Mouse (Mus musculus) thymus, adult 2 months (tissue): ENCODE results near the gene Gm49318. TPM values are rescaled to one million over a fixed set of nuclear protein-coding genes. Genes with fewer than 3 reads are reported as not detected.

Source experiments
- DNase-seq: peaks from one replicate; pipeline ENCODE4 v3.0.0; 2021
- H3K27ac ChIP-seq: fragments of 200-500 bp; 2 replicates; pipeline ENCODE4 v1.5.1; 2012; ENCODE audit warnings: low read length, control low read depth; ENCODE audit not compliant: control insufficient read depth, insufficient read depth
- H3K27me3 ChIP-seq: fragments of 200-500 bp; 2 replicates; pipeline ENCODE4 v1.6.1; 2012; ENCODE audit warnings: mild to moderate bottlenecking, low read length, moderate library complexity, mixed read lengths; ENCODE audit not compliant: control insufficient read depth, insufficient read depth
- H3K36me3 ChIP-seq: fragments of 200-500 bp; 2 replicates; pipeline ENCODE4 v1.6.1; 2012; ENCODE audit warnings: mild to moderate bottlenecking, low read length, moderate library complexity; ENCODE audit not compliant: control insufficient read depth, insufficient read depth
- H3K4me1 ChIP-seq: fragments of 200-500 bp; replicated peaks from 2 replicates; pipeline ENCODE4 v1.6.1; 2012; ENCODE audit warnings: low read length; ENCODE audit not compliant: control insufficient read depth, insufficient read depth
- H3K4me3 ChIP-seq: fragments of 200-500 bp; 2 replicates; pipeline ENCODE4 v1.5.1; 2012; ENCODE audit warnings: mild to moderate bottlenecking, low read length, control low read depth, moderate library complexity; ENCODE audit not compliant: control insufficient read depth, insufficient read depth
- CTCF ChIP-seq: fragments of 200-500 bp; IDR thresholded peaks from 2 replicates; pipeline ENCODE4 v1.5.1; 2012; ENCODE audit warnings: mild to moderate bottlenecking, control low read depth, low read length, moderate library complexity, borderline replicate concordance; ENCODE audit not compliant: control insufficient read depth, poor library complexity, insufficient read depth; ENCODE audit errors: extremely low read depth
- POLR2A ChIP-seq: fragments of 200-500 bp; IDR thresholded peaks from 2 replicates; pipeline ENCODE4 v1.6.1; 2012; ENCODE audit warnings: mild to moderate bottlenecking, low read length, control low read depth, moderate library complexity; ENCODE audit not compliant: control insufficient read depth, poor library complexity, insufficient read depth; ENCODE audit errors: extremely low read depth
- WGBS: fragments of 180-500 bp; shearing (Covaris S2); methylation state at CpG from one replicate; pipeline ENCODE4 v1.1.7; 2018; 5-methylcytosine and 5-hydroxymethylcytosine counted together
- polyA plus RNA-seq: library from polyadenylated mRNA; depleted of rRNA; stranded (reverse); fragments of >200 nt; gene quantifications from 2 replicates; pipeline ENCODE4 v1.2.3, GENCODE M21; 2012

The Gm49318 gene
- polyA plus RNA-seq, 1 experiment: not detected

DNA sequence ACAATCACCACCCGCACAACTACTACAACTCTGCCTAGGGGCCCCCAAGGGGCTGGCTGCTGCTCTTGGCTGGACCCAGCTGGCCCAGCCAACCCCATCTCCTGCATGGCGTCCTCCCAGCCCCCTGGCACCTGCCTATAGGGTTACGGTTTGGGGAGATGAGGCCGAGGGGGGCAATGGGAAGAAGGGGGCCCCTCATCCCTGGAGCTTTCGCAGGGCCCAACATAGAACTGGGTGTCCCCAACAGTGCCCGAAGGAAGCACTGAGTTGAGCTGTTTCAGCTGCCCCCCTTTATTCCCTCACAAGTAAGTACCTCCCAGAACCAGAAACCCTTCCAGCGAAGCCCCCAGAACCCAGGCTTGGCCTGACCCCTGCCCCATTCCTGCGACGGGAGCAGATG is 37.1 kb upstream of the Gm49318 start:
- Histone ChIP-seq H3K4me1 (no peaks in the 10 kb centered on the region), H3K36me3 (peaks cover 31% of the 10 kb centered on the region), H3K27me3 (no peaks in the 10 kb centered on the region), H3K4me3 (no peak overlapping the region), H3K27ac (no peak overlapping the region)
- no peak for DNase-seq
- TF ChIP-seq POLR2A (no peak), CTCF (no peak)
- 93% methylated on average over 9 of the region's 9 CpGs for WGBS

DNA sequence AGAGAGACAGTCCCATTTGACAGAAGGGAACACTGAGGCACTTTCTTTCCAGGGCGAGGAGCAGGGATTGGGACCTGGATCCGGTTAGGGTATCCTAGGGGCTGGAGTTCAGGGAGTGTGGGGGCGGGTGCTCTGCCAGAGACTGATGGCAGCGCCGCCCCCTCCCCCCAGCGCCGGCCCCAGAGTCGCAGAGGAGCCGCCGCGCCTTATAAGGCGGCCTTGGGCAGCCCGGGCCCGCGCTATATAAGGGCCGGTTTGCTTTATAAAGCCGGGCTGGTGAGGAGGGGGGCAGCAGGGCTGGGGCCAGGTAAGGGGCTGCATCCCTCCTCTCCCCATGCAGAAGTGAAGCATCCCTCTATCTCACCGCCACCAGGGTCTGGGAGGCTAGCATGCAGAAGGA is 28.9 kb upstream of the Gm49318 start:
- 20% methylated on average over 18 of the region's 18 CpGs for WGBS
- H3K4me1 ChIP-seq: peaks cover 3% of the 10 kb centered on the region; the same call in 1 of the 2 replicates
- H3K4me3 ChIP-seq: no peak overlapping the region
- no peak overlapping the region for H3K27ac ChIP-seq
- no peak for DNase-seq
- no peaks in the 10 kb centered on the region for H3K36me3 ChIP-seq
- no peaks in the 10 kb centered on the region; the same call in 1 of the 2 replicates for H3K27me3 ChIP-seq
- TF ChIP-seq CTCF (no peak), POLR2A (no peak)

DNA sequence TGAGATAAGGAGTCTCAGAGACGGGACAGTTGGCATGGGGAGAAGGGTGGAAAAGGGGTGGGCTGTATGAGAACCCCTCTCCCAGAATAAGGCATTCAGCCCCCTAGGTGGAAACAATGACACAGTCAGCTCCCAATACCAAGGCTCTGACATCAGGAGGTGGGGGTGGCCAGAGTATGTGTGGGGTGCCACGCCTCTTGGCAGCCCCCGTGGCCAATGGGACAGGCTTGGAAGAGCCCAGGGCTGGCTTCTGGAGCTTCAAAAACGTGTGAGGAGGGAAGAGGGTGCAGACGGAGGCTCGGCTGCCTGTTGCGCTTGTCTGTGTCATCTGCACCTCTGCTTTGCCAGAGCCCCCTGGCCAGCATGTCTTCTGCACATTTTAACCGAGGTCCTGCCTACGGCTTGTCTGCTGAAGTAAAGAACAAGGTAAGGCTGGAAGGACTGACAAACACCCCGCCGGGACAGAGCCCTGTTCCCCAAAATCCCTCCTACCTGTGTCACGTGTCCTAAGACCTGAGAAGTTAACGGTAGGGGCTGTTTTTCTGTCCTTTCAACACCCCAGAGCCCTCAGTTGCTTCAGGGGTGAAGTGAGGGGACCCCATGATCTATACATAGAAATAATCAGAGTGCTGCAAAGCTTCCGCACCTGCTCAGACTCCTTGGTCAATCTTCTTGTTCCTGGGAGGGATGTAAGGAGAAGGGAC is 28.1 kb upstream of the Gm49318 start, which contains the start of gene Cnn1:
Gene Cnn1, plus strand, starts transcription at position 224 of the 704 bp plus-strand sequence.
- TF ChIP-seq CTCF (no peak), POLR2A (no peak)
- H3K4me3 ChIP-seq: no peak within 1 kb of the TSS
- no peaks in the 10 kb centered on the region; the same call in 1 of the 2 replicates for H3K27me3 ChIP-seq
- peaks cover 3% of the 10 kb centered on the region; the same call in 1 of the 2 replicates for H3K4me1 ChIP-seq
- no peaks in the 10 kb centered on the region for H3K36me3 ChIP-seq
- H3K27ac ChIP-seq: no peak within 1 kb of the TSS
- WGBS: 23% methylated on average over 14 of the region's 14 CpGs
- no peak for DNase-seq

DNA sequence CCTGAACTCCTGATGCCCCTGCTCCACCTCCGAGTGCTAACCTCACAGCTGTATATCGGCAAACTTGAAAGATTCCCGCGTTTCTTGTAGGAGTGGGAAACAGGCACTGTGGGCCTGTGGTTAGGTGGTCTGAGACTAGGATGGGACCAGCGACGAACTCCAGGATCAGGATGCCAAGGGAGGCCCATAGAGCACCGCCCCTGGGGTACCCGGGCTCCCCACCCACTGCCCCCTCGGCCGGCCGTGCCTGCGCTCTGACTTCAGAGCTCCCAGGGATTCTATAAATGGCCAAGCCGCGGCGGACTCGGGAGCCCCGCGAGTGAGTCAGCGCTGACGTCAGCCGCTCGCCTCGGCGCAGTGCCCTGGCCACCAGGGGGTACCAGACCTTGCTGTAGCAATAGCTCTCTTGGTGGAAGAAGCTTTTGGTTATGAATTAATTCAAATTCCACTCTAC is 24.8 kb upstream of the Gm49318 start:
- no peaks in the 10 kb centered on the region for H3K36me3 ChIP-seq
- H3K27me3 ChIP-seq: no peaks in the 10 kb centered on the region; the same call in 1 of the 2 replicates
- no peak overlapping the region for H3K27ac ChIP-seq
- TF ChIP-seq CTCF: peak; percentile 87; the same call in 1 of the 2 replicates
- no peak for TF ChIP-seq POLR2A
- 1% methylated on average over 24 of the region's 24 CpGs for WGBS
- peaks cover 3% of the 10 kb centered on the region; the same call in 1 of the 2 replicates for H3K4me1 ChIP-seq
- peak; percentile 81 for DNase-seq
- H3K4me3 ChIP-seq: no peak overlapping the region

DNA sequence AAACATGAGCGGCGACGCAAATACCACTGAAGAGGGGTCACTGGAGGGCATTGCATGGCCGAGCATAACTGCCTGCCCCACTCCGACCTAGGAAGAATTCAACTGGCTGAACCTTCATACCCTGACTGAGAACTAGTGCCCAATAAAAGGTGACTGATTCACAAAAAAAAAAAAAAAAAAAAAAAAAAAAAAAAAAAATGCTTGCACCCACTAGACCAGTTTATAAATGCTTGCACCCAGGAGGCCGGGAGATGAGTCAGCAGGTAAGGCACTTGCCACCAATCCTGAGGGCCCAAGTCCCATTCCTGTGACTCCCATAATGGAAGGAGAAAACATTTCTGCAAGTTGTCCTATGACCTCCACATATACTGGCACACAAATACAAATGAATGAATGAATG is 21.7 kb upstream of the Gm49318 start:
- WGBS: 89% methylated on average over 6 of the region's 6 CpGs

DNA sequence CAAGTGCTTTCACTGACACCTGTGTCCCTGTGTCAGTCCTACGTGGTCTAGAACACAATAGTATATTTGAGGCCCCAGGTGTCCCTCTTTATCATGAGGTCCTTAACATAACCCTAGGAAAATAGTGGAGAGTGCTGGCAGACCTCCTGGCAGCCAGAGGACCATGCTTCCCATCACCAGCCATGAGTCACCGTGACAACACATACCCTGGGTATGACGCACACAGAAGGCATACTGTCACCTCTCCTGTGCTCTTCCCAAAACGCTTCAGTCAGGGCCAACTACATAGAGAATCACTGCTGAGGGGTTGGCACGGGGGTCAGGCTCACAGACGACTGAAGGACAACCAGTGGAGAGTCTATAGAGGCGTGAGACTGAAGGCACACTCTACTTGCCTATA is 18.9 kb upstream of the Gm49318 start:
- 91% methylated on average over 7 of the region's 7 CpGs for WGBS
- peaks cover 5% of the 10 kb centered on the region for H3K4me1 ChIP-seq
- no peaks in the 10 kb centered on the region for H3K27me3 ChIP-seq
- no peak for TF ChIP-seq CTCF
- TF ChIP-seq POLR2A: no peak
- no peak for DNase-seq
- no peak overlapping the region for H3K27ac ChIP-seq
- no peaks in the 10 kb centered on the region for H3K36me3 ChIP-seq
- H3K4me3 ChIP-seq: no peak overlapping the region

More for the DNA sequence above, 21.7 kb upstream of the Gm49318 start:
- Histone ChIP-seq H3K4me1 (peaks cover 3% of the 10 kb centered on the region; the same call in 1 of the 2 replicates), H3K27ac (no peak overlapping the region), H3K36me3 (no peaks in the 10 kb centered on the region), H3K4me3 (no peak overlapping the region), H3K27me3 (no peaks in the 10 kb centered on the region)
- TF ChIP-seq POLR2A (no peak), CTCF (no peak)
- DNase-seq: no peak
